Mouse (Mus musculus) layer of hippocampus, adult 11-12 months (tissue): ENCODE data around the gene Esm1.
"Not testable (repeated sequence)": the region's sequence is repeated elsewhere in the genome, so short reads cannot be mapped to it uniquely, and the experiment has no call there.

Source experiments
- DNase-seq: peaks from one replicate; pipeline ENCODE4 v3.0.0; 2022; ENCODE audit warnings: low spot score

Esm1 gene

GRCm38 (mm10) chr13:113227666-113228463 is 18.4 kb downstream of the Esm1 start:
- peak; percentile 22 for DNase-seq

GRCm38 (mm10) chr13:113242129-113242528 is 32.7 kb downstream of the Esm1 start:
- DNase-seq = no peak

GRCm38 (mm10) chr13:113245025-113245424 is 35.6 kb downstream of the Esm1 start:
- no peak for DNase-seq

- DNase-seq = not testable (repeated sequence)
Observed at GRCm38 (mm10) chr13:113252580-113252979, 43.1 kb downstream of the Esm1 start.

GRCm38 (mm10) chr13:113256766-113257165 is 47.3 kb downstream of the Esm1 start:
- no peak for DNase-seq

GRCm38 (mm10) chr13:113257190-113257589 is 47.7 kb downstream of the Esm1 start:
- no peak for DNase-seq

- DNase-seq = no peak
Observed at GRCm38 (mm10) chr13:113259237-113259636, 49.8 kb downstream of the Esm1 start.

GRCm38 (mm10) chr13:113262822-113263221 is 53.4 kb downstream of the Esm1 start:
- DNase-seq = peak; percentile 35

GRCm38 (mm10) chr13:113265257-113265656 is 55.8 kb downstream of the Esm1 start:
- DNase-seq = peak; percentile 65

GRCm38 (mm10) chr13:113266495-113266951 is 57.1 kb downstream of the Esm1 start:
- peak; percentile 82 for DNase-seq

GRCm38 (mm10) chr13:113267204-113267603 is 57.7 kb downstream of the Esm1 start:
- no peak for DNase-seq
